Mouse (Mus musculus) hindbrain, embryonic 14.5 days (tissue): ENCODE results near the gene Fut1. TPM values are rescaled to one million over a fixed set of nuclear protein-coding genes. Genes with fewer than 3 reads are reported as not detected.

Source experiments
- ATAC-seq: fragments of 200-750 bp; cut with Nextera tagmentation; 2 replicates; pipeline ENCODE4 v1.8.0; 2017; ENCODE audit warnings: moderate number of reproducible peaks, mild to moderate bottlenecking, moderate TSS enrichment, moderate library complexity; ENCODE audit not compliant: low FRiP score
- DNase-seq: peaks from one replicate; pipeline ENCODE4 v3.0.0-alpha.2; 2015; ENCODE audit warnings: low spot score
- H3K27ac ChIP-seq: fragments of 300-500 bp; sonication (generic); 2 replicates; pipeline ENCODE4 v1.5.1; 2014; ENCODE audit warnings: mild to moderate bottlenecking, moderate library complexity
- H3K27me3 ChIP-seq: fragments of 300-500 bp; sonication (generic); 2 replicates; pipeline ENCODE4 v1.6.1; 2014; ENCODE audit warnings: mild to moderate bottlenecking, low read length, mixed read lengths; ENCODE audit not compliant: control insufficient read depth, insufficient read depth
- H3K36me3 ChIP-seq: fragments of 300-500 bp; sonication (generic); replicated peaks from 2 replicates; pipeline ENCODE4 v1.6.1; 2014; ENCODE audit not compliant: control insufficient read depth, insufficient read depth
- H3K4me1 ChIP-seq: fragments of 300-500 bp; sonication (generic); replicated peaks from 2 replicates; pipeline ENCODE4 v1.6.1; 2014; ENCODE audit warnings: antibody characterized with exemption, low read length, mixed read lengths; ENCODE audit not compliant: control insufficient read depth, insufficient read depth
- H3K4me2 ChIP-seq: fragments of 300-500 bp; sonication (generic); replicated peaks from 2 replicates; pipeline ENCODE4 v1.6.1; 2014; ENCODE audit warnings: mild to moderate bottlenecking, moderate library complexity
- H3K4me3 ChIP-seq: fragments of 300-500 bp; sonication (generic); replicated peaks from 2 replicates; pipeline ENCODE4 v1.5.1; 2014; ENCODE audit warnings: mild to moderate bottlenecking, low read length
- H3K9ac ChIP-seq: fragments of 300-500 bp; sonication (generic); 2 replicates; pipeline ENCODE4 v1.6.1; 2014
- H3K9me3 ChIP-seq: fragments of 300-500 bp; sonication (generic); 2 replicates; pipeline ENCODE4 v1.6.1; 2016; ENCODE audit warnings: low read length; ENCODE audit not compliant: control insufficient read depth
- WGBS: fragments of 180-500 bp; shearing (Covaris S2); extraction: QIAGEN DNeasy Blood & Tissue Kit; methylation state at CpG from one replicate; pipeline ENCODE4 v1.1.7; 2014; 5-methylcytosine and 5-hydroxymethylcytosine counted together
- polyA plus RNA-seq: library from polyadenylated mRNA; unstranded; fragments of >200 nt; fragmentation: Nextera tagmentation; extraction: Ambion mirVana; gene quantifications from 2 replicates; pipeline ENCODE4 v1.2.1, GENCODE M21; 2014

Gene Fut1
- not detected in 2 replicates for polyA plus RNA-seq

DNA sequence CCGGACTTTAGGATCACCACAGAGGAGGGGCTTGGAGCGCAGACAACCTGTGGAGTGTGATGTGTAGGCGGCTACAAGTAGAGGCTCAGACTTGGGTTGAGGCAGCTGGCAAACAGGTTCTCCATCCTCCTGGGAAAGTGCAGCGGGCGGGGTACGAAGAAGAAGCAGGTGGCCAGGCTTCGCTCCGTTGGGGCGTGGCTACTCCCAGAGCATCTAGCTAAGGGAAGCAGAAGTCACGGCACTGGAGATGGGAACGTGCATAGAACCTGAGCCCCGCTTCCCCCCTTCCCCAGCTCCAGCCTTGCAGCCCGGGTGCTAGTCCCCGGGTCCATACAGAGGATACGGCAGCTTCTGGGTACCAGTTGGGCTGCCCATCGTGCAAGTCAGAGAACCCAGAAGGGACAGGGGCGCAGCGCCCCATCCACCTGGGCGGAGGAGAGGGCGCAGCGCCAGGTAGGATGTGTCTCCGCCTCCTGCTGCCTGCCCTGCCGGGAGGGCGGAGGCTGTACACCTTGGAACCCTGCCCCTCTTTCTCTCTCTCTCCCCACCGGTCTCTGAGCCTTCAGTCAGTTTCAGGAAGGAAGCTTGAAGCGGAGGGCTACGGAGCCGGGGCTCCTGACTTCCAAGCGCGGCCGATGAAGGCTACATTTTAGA is at the start of gene Fut1:
Fut1 (plus strand) TSS at position 248 of the 654 bp plus-strand sequence.
- DNase-seq (no peak), ATAC-seq (no peak)
- Histone ChIP-seq H3K27me3 (peaks cover 40% of the 10 kb centered on the region), H3K9ac (0 out of 2 replicates have a peak within 1 kb of the TSS, but pooled peaks have one; percentile 11), H3K4me2 (peak within 1 kb of the TSS; percentile 27), H3K4me3 (no peak within 1 kb of the TSS), H3K27ac (no peak within 1 kb of the TSS), H3K4me1 (no peaks in the 10 kb centered on the region), H3K36me3 (no peaks in the 10 kb centered on the region), H3K9me3 (no peaks in the 10 kb centered on the region)
- WGBS: 8% methylated on average over 31 of the region's 31 CpGs

DNA sequence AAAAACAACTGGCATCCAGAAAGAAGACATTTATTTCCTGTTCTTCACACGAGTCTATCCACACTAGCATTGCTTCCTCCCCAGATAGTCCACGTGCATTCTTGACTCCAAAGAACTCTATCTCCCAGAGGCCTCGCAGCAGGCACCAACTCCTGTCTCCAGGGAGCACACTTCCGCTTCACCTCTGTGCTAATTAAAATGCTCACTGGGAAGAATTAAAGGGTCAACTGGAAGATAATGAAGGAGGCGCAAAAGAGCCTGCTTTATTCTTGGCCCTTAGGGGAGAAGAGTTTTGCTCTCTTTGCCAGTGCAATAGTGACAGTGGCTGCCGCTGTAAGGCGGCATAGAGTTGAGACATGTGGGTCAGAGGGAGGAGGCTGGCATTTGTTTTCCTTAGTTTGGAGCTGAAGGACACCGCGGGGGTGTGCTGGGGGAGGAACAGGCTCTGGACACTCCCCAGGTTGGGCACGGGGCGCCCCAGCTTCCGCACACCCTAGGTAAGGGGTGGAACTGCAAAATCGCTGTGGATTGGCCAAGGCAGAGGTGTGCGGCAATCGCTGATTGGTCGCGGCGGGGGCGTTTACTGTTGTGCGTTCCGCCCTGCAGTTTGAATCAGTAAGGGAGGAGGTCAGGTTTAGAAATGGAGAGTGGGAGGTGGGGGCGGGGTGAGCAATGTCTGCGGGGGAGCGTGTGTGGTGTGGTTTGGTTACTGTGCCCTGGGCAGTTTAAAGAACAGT is 49.1 kb upstream of the Fut1 start:
- Histone ChIP-seq H3K27me3 (no peaks in the 10 kb centered on the region), H3K27ac (peak overlapping the region; percentile 68), H3K36me3 (no peaks in the 10 kb centered on the region), H3K4me1 (peaks cover 22% of the 10 kb centered on the region), H3K4me3 (peak overlapping the region; percentile 37), H3K9ac (peak overlapping the region; percentile 26), H3K4me2 (peak overlapping the region; percentile 75), H3K9me3 (no peaks in the 10 kb centered on the region)
- ATAC-seq: peak; percentile 94
- WGBS: 2% methylated on average over 24 of the region's 24 CpGs
- DNase-seq: peak; percentile 84

DNA sequence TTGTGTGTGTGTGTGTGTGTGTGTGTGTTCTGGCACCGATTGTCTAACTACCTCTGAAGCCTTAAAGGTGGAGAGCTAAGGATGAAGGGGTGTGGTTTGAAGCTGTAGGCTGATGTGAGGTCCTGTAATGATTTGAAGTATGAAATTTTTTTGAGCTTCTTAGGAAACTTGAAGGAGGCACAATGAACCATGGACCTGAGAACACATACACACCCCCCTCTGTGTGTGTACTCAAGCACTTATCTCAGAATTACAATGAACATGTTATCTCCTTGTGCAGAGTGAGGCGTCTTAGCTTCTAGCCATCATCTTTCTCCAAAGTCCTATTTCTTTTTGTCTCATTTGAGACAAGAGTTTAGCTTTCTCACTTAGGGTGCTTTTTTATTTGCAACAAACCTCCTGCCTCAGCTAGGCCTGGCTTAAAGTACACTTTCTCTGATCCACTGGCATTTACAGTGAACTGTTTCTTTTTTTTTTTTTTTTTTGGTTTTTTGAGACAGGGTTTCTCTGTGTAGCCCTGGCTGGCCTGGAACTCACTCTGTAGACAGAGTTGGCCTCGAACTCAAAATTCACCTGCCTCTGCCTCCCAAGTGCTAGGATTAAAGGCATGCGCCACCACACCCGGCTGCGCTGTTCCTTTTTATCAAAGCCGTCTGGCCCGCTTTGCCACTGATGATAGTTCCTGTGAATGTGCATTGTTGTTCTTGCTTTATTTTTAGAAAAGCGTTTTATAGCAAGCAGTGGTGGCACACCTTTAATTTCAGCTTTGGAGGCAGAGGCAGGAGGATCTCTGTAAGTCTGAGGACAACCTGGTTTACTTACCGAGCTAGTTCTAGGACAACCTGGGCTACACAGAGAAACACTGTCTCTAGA is 48.3 kb upstream of the Fut1 start:
- ATAC-seq (no peak), DNase-seq (no peak)
- Histone ChIP-seq H3K9me3 (no peaks in the 10 kb centered on the region), H3K27ac (peak overlapping the region; percentile 68), H3K27me3 (no peaks in the 10 kb centered on the region), H3K4me1 (peaks cover 22% of the 10 kb centered on the region), H3K4me3 (peak overlapping the region; percentile 37), H3K4me2 (peak overlapping the region; percentile 75), H3K9ac (peak overlapping the region; percentile 26; the same call in 1 of the 2 replicates), H3K36me3 (no peaks in the 10 kb centered on the region)
- 83% methylated on average over 10 of the region's 10 CpGs for WGBS

DNA sequence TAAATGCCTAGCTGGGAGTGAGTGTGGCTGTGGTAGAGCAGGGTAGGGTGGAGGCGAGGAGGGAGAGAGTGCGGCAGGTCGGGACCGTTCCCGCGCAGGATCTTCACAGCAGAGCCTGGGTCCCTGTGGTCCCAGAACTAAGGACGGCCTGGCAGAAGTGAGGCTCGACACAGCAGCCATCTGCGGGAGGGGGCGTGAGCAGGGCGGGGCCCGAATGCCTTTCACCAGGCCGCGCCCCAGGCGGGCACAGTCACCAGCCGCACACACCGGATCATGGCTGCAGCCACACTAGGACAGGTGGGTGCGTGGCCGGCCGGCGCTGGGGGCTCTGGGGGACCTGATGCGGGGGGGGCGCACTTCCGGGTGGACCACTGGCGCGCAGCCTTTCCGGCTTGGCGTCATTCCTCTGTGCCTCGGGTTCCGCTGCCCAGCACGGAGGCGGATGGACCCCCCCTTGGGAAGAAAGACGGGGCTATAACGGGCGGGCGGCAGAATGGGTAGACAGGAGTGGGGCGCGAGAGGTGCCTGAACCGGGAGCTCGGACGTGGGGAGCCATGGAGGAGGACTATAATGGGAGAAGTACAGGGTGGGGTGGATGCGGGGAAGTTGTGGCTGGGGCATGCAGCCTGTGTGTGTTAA is 46.9 kb upstream of the Fut1 start, which contains the start of gene Bcat2:
Bcat2 (plus strand) TSS at position 51 of the 639 bp plus-strand sequence.
- DNase-seq (peak; percentile 69), ATAC-seq (peak; percentile 66; the same call in 1 of the 2 replicates)
- peak within 1 kb of the TSS; percentile 62 for H3K4me2 ChIP-seq
- no peaks in the 10 kb centered on the region for H3K9me3 ChIP-seq
- H3K27me3 ChIP-seq: no peaks in the 10 kb centered on the region
- no peaks in the 10 kb centered on the region for H3K36me3 ChIP-seq
- peak within 1 kb of the TSS; percentile 91 for H3K9ac ChIP-seq
- peaks cover 22% of the 10 kb centered on the region for H3K4me1 ChIP-seq
- peak within 1 kb of the TSS; percentile 63 for H3K4me3 ChIP-seq
- H3K27ac ChIP-seq: peak within 1 kb of the TSS; percentile 80
- WGBS: under 1% methylated on average over 40 of the region's 42 CpGs

DNA sequence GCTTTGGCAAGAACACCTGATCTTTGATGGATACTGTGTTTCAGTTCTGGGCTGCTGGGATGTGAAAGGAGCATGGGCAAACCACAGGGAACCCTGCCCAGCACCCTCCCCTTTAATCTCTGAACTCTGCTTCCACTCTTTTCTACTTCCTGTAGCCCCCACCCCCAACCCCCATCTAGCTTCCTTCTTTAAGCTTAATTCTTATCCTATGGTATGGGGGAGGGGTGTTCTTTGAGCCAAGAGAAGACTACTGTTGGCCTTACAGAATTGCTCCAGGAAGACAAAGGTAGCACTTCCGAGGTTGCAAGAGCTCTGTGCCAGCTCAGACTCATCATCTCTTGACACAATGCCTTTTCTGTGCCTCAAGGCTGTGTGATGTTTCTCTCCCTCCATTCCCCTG is 45.1 kb upstream of the Fut1 start:
- DNase-seq (no peak), ATAC-seq (no peak)
- Histone ChIP-seq H3K27ac (no peak overlapping the region), H3K9ac (no peak overlapping the region), H3K27me3 (no peaks in the 10 kb centered on the region), H3K4me2 (0 out of 2 replicates have a peak overlapping the region, but pooled peaks have one; percentile 62), H3K4me3 (no peak overlapping the region), H3K4me1 (peaks cover 22% of the 10 kb centered on the region), H3K9me3 (no peaks in the 10 kb centered on the region), H3K36me3 (peaks cover 6% of the 10 kb centered on the region; the same call in 1 of the 2 replicates)
- WGBS: 65% methylated on average over 1 of the region's 1 CpGs

DNA sequence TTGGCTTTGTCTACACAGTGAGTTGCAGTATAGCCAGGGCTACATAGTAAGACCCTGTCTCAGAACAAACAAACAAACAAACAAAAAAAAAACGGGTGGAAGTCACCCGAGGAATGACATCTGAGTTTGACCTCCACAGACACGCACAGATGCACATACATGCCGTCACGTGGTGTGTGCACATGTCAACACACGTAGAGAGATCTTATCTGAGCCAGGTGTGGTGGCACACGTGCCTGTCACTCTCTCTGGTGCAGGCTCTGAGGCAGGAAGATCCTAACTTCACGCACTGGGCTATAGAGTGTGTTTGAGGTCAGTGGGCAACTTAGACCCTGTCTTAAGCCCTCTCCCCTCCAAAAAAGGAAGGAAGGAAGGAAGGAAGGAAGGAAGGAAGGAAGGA is 43.1 kb upstream of the Fut1 start:
- Histone ChIP-seq H3K9me3 (no peaks in the 10 kb centered on the region), H3K9ac (no peak overlapping the region), H3K4me3 (no peak overlapping the region), H3K4me1 (peaks cover 15% of the 10 kb centered on the region), H3K36me3 (peaks cover 9% of the 10 kb centered on the region; the same call in 1 of the 2 replicates), H3K4me2 (no peak overlapping the region), H3K27ac (no peak overlapping the region), H3K27me3 (no peaks in the 10 kb centered on the region)
- 83% methylated on average over 8 of the region's 8 CpGs for WGBS
- ATAC-seq (no peak), DNase-seq (no peak)

DNA sequence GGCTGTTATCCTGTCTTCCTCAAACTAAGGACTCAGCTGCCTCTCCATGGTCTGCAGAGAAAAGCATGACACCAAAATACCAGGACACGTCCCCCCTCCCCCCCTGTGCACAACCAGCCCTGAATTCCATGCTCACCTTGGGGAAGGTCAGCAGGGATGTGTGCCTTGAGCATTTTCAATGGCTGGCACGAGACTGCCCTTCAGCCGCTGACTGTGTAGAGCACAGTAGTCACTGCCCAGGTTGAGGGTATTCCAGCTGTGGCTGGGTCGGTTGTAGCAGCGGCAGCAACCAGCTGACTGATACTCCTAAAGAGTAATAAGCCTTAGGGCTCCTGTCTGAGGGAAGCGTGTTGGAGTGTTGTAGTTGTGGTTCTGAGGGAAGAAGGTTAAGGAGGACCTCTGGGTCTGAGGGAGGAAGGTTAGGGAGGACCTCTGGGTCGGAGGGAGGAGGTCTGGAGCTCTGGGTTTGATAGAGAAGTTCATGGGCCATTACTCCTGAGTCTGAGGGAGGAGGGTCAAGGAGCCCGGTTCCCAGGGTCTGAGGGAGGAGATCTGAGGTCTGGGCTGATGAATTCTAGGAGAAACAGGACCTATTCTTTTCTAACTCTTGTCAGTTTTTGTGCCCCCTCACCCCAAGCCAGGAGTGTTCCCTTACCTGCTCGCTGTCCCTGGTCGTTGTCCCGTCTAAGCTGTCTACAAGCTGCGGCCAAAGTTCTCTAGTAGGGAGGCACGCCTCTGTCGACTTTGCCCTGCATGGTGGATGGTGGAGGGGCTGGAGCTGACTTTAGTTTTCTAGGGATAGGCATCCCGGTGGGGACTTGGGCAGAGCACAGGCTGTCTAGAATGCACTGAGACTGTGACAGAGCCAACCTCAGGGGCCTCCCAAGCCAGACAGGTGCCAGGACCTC is 42.4 kb upstream of the Fut1 start:
- DNase-seq (no peak), ATAC-seq (no peak)
- H3K9ac ChIP-seq: no peak overlapping the region
- WGBS: 89% methylated on average over 15 of the region's 15 CpGs
- H3K4me2 ChIP-seq: no peak overlapping the region
- peaks cover 10% of the 10 kb centered on the region; the same call in 1 of the 2 replicates for H3K36me3 ChIP-seq
- H3K9me3 ChIP-seq: no peaks in the 10 kb centered on the region
- peaks cover 15% of the 10 kb centered on the region for H3K4me1 ChIP-seq
- H3K27ac ChIP-seq: no peak overlapping the region
- H3K4me3 ChIP-seq: no peak overlapping the region
- H3K27me3 ChIP-seq: no peaks in the 10 kb centered on the region

DNA sequence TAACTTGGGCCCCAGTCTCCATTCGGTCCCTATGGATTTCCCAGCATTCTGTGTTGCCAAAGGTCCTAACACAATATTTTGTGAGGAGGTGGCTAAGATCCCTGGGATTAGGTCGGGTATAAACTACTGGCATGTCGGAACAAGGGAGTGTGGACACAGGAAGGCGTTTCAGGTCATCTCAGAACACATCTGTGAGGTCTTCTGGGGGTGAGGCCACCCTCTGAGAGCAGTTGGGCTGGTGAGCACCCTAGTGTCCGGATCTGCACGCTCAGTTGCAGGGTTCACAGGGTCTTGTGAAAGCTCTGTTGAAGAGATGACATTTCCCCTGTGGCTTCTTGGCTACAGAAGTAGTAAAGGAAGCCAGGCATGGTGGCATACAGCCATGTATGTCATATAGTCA is 31.2 kb upstream of the Fut1 start:
- H3K27me3 ChIP-seq: no peaks in the 10 kb centered on the region
- H3K4me3 ChIP-seq: no peak overlapping the region
- H3K9ac ChIP-seq: no peak overlapping the region
- H3K4me2 ChIP-seq: no peak overlapping the region
- H3K4me1 ChIP-seq: no peaks in the 10 kb centered on the region; the same call in 1 of the 2 replicates
- H3K27ac ChIP-seq: no peak overlapping the region
- DNase-seq (no peak), ATAC-seq (no peak)
- H3K36me3 ChIP-seq: peaks cover 13% of the 10 kb centered on the region
- H3K9me3 ChIP-seq: no peaks in the 10 kb centered on the region
- WGBS: 93% methylated on average over 6 of the region's 6 CpGs
